Mouse (Mus musculus): ENCODE measurements at regions not wholly inside any gene's neighbourhood (a gene's known extent, or its start where the extent isn't known, plus 50 kb on each side); places are given as distances from the start of the nearest gene placed in this dataset.

GRCm38 (mm10) chr4:142956376-142956775 lies 256.4 kb downstream of the Prdm2 start:
- Histone ChIP-seq H3K36me3 (replicated peaks) (no peaks in the 10 kb centered on the region), H3K27me3 (no peaks in the 10 kb centered on the region), H3K9ac (no peak overlapping the region), H3K4me1 (peaks cover 24% of the 10 kb centered on the region), H3K9me3 (no peaks in the 10 kb centered on the region), H3K4me2 (no peak overlapping the region), H3K27ac (0 out of 2 replicates have a peak overlapping the region, but pooled peaks have one; percentile 25), H3K4me3 (replicated peaks) (no peak overlapping the region)
- whole genome bisulfite sequencing, result 82% methylated on average over 5 of the region's 5 CpGs
- ATAC-seq (ENCODE audit: low FRiP score), result no peak

GRCm38 (mm10) chr4:142953724-142954123 lies 259.1 kb downstream of the Prdm2 start:
- 11% methylated on average over 9 of the region's 9 CpGs for WGBS
- H3K36me3 ChIP-seq (replicated peaks), result no peaks in the 10 kb centered on the region
- H3K9me3 ChIP-seq, result no peaks in the 10 kb centered on the region
- H3K4me3 ChIP-seq (replicated peaks), result no peak overlapping the region
- 0 out of 2 replicates have a peak, but pooled peaks cover 4% of the 10 kb centered on the region for H3K27me3 ChIP-seq
- H3K9ac ChIP-seq, result no peak overlapping the region
- peaks cover 30% of the 10 kb centered on the region for H3K4me1 ChIP-seq
- H3K27ac ChIP-seq, result 0 out of 2 replicates have a peak overlapping the region, but pooled peaks have one; percentile 53
- H3K4me2 ChIP-seq, result no peak overlapping the region
- ATAC-seq (ENCODE audit: low FRiP score), result peak; percentile 20; the same call in 1 of the 2 replicates

GRCm38 (mm10) chr4:142952879-142953278 lies 259.9 kb downstream of the Prdm2 start:
- Histone ChIP-seq H3K27ac (no peak overlapping the region), H3K36me3 (replicated peaks) (no peaks in the 10 kb centered on the region), H3K27me3 (0 out of 2 replicates have a peak, but pooled peaks cover 8% of the 10 kb centered on the region), H3K4me2 (no peak overlapping the region), H3K9me3 (no peaks in the 10 kb centered on the region), H3K9ac (no peak overlapping the region), H3K4me1 (peaks cover 34% of the 10 kb centered on the region), H3K4me3 (replicated peaks) (no peak overlapping the region)
- WGBS, result 65% methylated on average over 1 of the region's 1 CpGs
- ATAC-seq (ENCODE audit: low FRiP score), result no peak

GRCm38 (mm10) chr4:142947673-142948072 lies 265.1 kb downstream of the Prdm2 start:
- no peak overlapping the region for H3K9ac ChIP-seq
- H3K36me3 ChIP-seq (replicated peaks), result no peaks in the 10 kb centered on the region
- H3K4me3 ChIP-seq (replicated peaks), result no peak overlapping the region
- H3K9me3 ChIP-seq, result no peaks in the 10 kb centered on the region
- H3K4me2 ChIP-seq, result no peak overlapping the region
- 0 out of 2 replicates have a peak, but pooled peaks cover 8% of the 10 kb centered on the region for H3K27me3 ChIP-seq
- ATAC-seq (ENCODE audit: low FRiP score), result no peak
- 54% methylated on average over 6 of the region's 6 CpGs for WGBS
- no peak overlapping the region for H3K27ac ChIP-seq
- H3K4me1 ChIP-seq, result peaks cover 13% of the 10 kb centered on the region

- H3K27ac ChIP-seq, result no peak overlapping the region
- WGBS, result 80% methylated on average over 9 of the region's 9 CpGs
- H3K9me3 ChIP-seq, result no peaks in the 10 kb centered on the region
- no peaks in the 10 kb centered on the region for H3K36me3 ChIP-seq (replicated peaks)
- ATAC-seq (ENCODE audit: low FRiP score), result no peak
- no peak overlapping the region for H3K4me3 ChIP-seq (replicated peaks)
- H3K9ac ChIP-seq, result no peak overlapping the region
- no peak overlapping the region for H3K4me2 ChIP-seq
- no peaks in the 10 kb centered on the region for H3K4me1 ChIP-seq
- H3K27me3 ChIP-seq, result no peaks in the 10 kb centered on the region
These were observed 279.2 kb downstream of the Prdm2 start for GRCm38 (mm10) chr4:142933627-142934026.

GRCm38 (mm10) chr4:142929245-142929644 lies 283.6 kb downstream of the Prdm2 start:
- no peak for ATAC-seq (ENCODE audit: low FRiP score)
- Histone ChIP-seq H3K27me3 (no peaks in the 10 kb centered on the region), H3K4me1 (0 out of 2 replicates have a peak, but pooled peaks cover 3% of the 10 kb centered on the region), H3K27ac (no peak overlapping the region), H3K9me3 (no peaks in the 10 kb centered on the region), H3K9ac (no peak overlapping the region), H3K4me2 (no peak overlapping the region), H3K4me3 (replicated peaks) (no peak overlapping the region), H3K36me3 (replicated peaks) (no peaks in the 10 kb centered on the region)
- WGBS, result 81% methylated on average over 4 of the region's 4 CpGs

GRCm38 (mm10) chr4:142927328-142928108 lies 285.3 kb downstream of the Prdm2 start:
- H3K4me2 ChIP-seq, result no peak overlapping the region
- ATAC-seq (ENCODE audit: low FRiP score), result no peak
- H3K27me3 ChIP-seq, result no peaks in the 10 kb centered on the region
- 0 out of 2 replicates have a peak, but pooled peaks cover 3% of the 10 kb centered on the region for H3K4me1 ChIP-seq
- H3K36me3 ChIP-seq (replicated peaks), result no peaks in the 10 kb centered on the region
- WGBS, result 79% methylated on average over 7 of the region's 7 CpGs
- no peak overlapping the region for H3K9ac ChIP-seq
- H3K9me3 ChIP-seq, result no peaks in the 10 kb centered on the region
- H3K27ac ChIP-seq, result no peak overlapping the region
- H3K4me3 ChIP-seq (replicated peaks), result no peak overlapping the region

- H3K27me3 ChIP-seq, result no peaks in the 10 kb centered on the region
- no peak for ATAC-seq (ENCODE audit: low FRiP score)
- no peaks in the 10 kb centered on the region for H3K36me3 ChIP-seq (replicated peaks)
- H3K4me2 ChIP-seq, result no peak overlapping the region
- H3K9me3 ChIP-seq, result no peaks in the 10 kb centered on the region
- H3K4me3 ChIP-seq (replicated peaks), result no peak overlapping the region
- H3K9ac ChIP-seq, result no peak overlapping the region
- H3K4me1 ChIP-seq, result 0 out of 2 replicates have a peak, but pooled peaks cover 3% of the 10 kb centered on the region
- 87% methylated on average over 8 of the region's 8 CpGs for WGBS
- no peak overlapping the region for H3K27ac ChIP-seq
These were observed 287.7 kb downstream of the Prdm2 start for GRCm38 (mm10) chr4:142925111-142925510.

GRCm38 (mm10) chr4:142909355-142909947 lies 303.3 kb downstream of the Prdm2 start:
- WGBS, result 18% methylated on average over 17 of the region's 17 CpGs
- peak overlapping the region; percentile 50 for H3K4me2 ChIP-seq
- ATAC-seq (ENCODE audit: low FRiP score), result peak; percentile 77
- H3K27me3 ChIP-seq, result no peaks in the 10 kb centered on the region
- H3K4me1 ChIP-seq, result peaks cover 12% of the 10 kb centered on the region
- H3K36me3 ChIP-seq (replicated peaks), result no peaks in the 10 kb centered on the region
- H3K4me3 ChIP-seq (replicated peaks), result peak overlapping the region; percentile 20
- 0 out of 2 replicates have a peak overlapping the region, but pooled peaks have one; percentile 25 for H3K27ac ChIP-seq
- H3K9me3 ChIP-seq, result no peaks in the 10 kb centered on the region
- no peak overlapping the region for H3K9ac ChIP-seq

- ATAC-seq (ENCODE audit: low FRiP score), result no peak
These were observed 304.0 kb downstream of the Prdm2 start for GRCm38 (mm10) chr4:142908782-142909181.

GRCm38 (mm10) chr4:142903356-142904032 lies 309.3 kb downstream of the Prdm2 start:
- H3K27ac ChIP-seq, result no peak overlapping the region
- ATAC-seq (ENCODE audit: low FRiP score), result no peak
- no peaks in the 10 kb centered on the region for H3K4me1 ChIP-seq
- H3K9ac ChIP-seq, result no peak overlapping the region
- H3K27me3 ChIP-seq, result peaks cover 3% of the 10 kb centered on the region; the same call in 1 of the 2 replicates
- no peaks in the 10 kb centered on the region for H3K9me3 ChIP-seq
- H3K4me3 ChIP-seq (replicated peaks), result no peak overlapping the region
- 87% methylated on average over 9 of the region's 9 CpGs for WGBS
- H3K4me2 ChIP-seq, result no peak overlapping the region
- no peaks in the 10 kb centered on the region for H3K36me3 ChIP-seq (replicated peaks)

More at GRCm38 (mm10) chr4:142908782-142909181, 304.0 kb downstream of the Prdm2 start:
- 33% methylated on average over 6 of the region's 6 CpGs for WGBS
- no peak overlapping the region for H3K4me3 ChIP-seq (replicated peaks)
- H3K9me3 ChIP-seq, result no peaks in the 10 kb centered on the region
- no peak overlapping the region for H3K4me2 ChIP-seq
- H3K27ac ChIP-seq, result no peak overlapping the region
- H3K36me3 ChIP-seq (replicated peaks), result no peaks in the 10 kb centered on the region
- H3K27me3 ChIP-seq, result no peaks in the 10 kb centered on the region
- no peak overlapping the region for H3K9ac ChIP-seq
- H3K4me1 ChIP-seq, result peaks cover 12% of the 10 kb centered on the region

- Histone ChIP-seq H3K9ac (no peak overlapping the region), H3K27ac (no peak overlapping the region), H3K4me2 (no peak overlapping the region), H3K36me3 (replicated peaks) (no peaks in the 10 kb centered on the region), H3K4me3 (replicated peaks) (no peak overlapping the region), H3K9me3 (no peaks in the 10 kb centered on the region), H3K27me3 (peaks cover 3% of the 10 kb centered on the region; the same call in 1 of the 2 replicates), H3K4me1 (no peaks in the 10 kb centered on the region)
- WGBS, result 81% methylated on average over 9 of the region's 9 CpGs
- no peak for ATAC-seq (ENCODE audit: low FRiP score)
These were observed 312.0 kb downstream of the Prdm2 start for GRCm38 (mm10) chr4:142900792-142901191.
